Mouse (Mus musculus) olfactory bulb, adult 2 months (tissue): ENCODE data around the gene 9330182L06Rik.

ENCODE experiments used
- CTCF ChIP-seq: fragments of 200-500 bp; IDR thresholded peaks from 2 replicates; pipeline ENCODE4 v1.5.1; 2012; ENCODE audit warnings: low read depth, mild to moderate bottlenecking, low read length, moderate library complexity; ENCODE audit not compliant: insufficient read depth
- POLR2A ChIP-seq: fragments of 200-500 bp; IDR thresholded peaks from 2 replicates; pipeline ENCODE4 v1.6.1; 2012; ENCODE audit warnings: mild to moderate bottlenecking, low read depth, low read length, moderate library complexity; ENCODE audit not compliant: insufficient read depth

GRCm38 (mm10) chr5:9448931-9449330 lies 183.0 kb downstream of the 9330182L06Rik start:
- TF ChIP-seq CTCF: no peak
- TF ChIP-seq POLR2A: no peak
